Mouse (Mus musculus): ENCODE results near the gene Erg. TPM values are rescaled to one million over a fixed set of nuclear protein-coding genes. Genes with fewer than 3 reads are reported as not detected.
A peak's percentile ranks its signal among the peaks of the same experiment; 100 is the strongest.

Erg gene
- polyA plus RNA-seq, 1 experiment from 2014 or later: 1.7 TPM

GRCm38 (mm10) chr16:95382251-95382650, 204.1 kb downstream of the Erg start:
- Histone ChIP-seq H3K4me3 (replicated peaks; ENCODE audit: low read length) (no peak overlapping the region), H3K27ac (no peak overlapping the region), H3K4me2 (replicated peaks) (no peak overlapping the region), H3K27me3 (ENCODE audit: control insufficient read depth, insufficient read depth, low read length) (no peaks in the 10 kb centered on the region), H3K9ac (no peak overlapping the region), H3K9me3 (ENCODE audit: control insufficient read depth, low read length) (no peaks in the 10 kb centered on the region), H3K36me3 (replicated peaks; ENCODE audit: control insufficient read depth, insufficient read depth) (no peaks in the 10 kb centered on the region), H3K4me1 (replicated peaks; ENCODE audit: control insufficient read depth, insufficient read depth, low read length) (no peaks in the 10 kb centered on the region)
- 86% methylated on average over 5 of the region's 5 CpGs for WGBS
- ATAC-seq (ENCODE audit: low FRiP score): no peak
- DNase-seq (ENCODE audit: low spot score): no peak

DNA sequence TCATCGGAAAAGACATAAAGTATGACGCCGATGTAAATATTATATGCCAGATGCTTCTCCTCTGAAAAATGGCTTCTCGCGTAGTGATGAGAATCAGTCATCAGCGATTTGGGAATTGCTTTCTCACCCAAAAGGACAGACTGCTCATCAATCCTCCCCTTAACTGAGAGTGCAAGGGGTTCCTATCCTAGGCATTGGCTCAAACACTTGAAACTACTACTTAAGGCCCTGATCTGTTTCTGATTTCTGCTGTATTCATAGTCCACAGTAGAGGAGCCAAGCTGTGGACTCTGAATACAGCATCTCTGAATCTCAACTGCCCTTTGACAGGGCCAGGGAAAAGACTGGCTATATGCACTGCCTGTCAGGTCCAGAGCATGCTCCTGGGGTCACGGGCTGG, 209.6 kb downstream of the Erg start:
- Histone ChIP-seq H3K9ac (no peak overlapping the region), H3K9me3 (ENCODE audit: control insufficient read depth, low read length) (no peaks in the 10 kb centered on the region), H3K27me3 (ENCODE audit: control insufficient read depth, insufficient read depth, low read length) (no peaks in the 10 kb centered on the region), H3K36me3 (replicated peaks; ENCODE audit: control insufficient read depth, insufficient read depth) (no peaks in the 10 kb centered on the region), H3K4me1 (replicated peaks; ENCODE audit: control insufficient read depth, insufficient read depth, low read length) (no peaks in the 10 kb centered on the region; the same call in 1 of the 2 replicates), H3K4me2 (replicated peaks) (no peak overlapping the region), H3K4me3 (replicated peaks; ENCODE audit: low read length) (no peak overlapping the region), H3K27ac (0 out of 2 replicates have a peak overlapping the region, but pooled peaks have one; percentile 22)
- ATAC-seq (ENCODE audit: low FRiP score) (no peak), DNase-seq (ENCODE audit: low spot score) (no peak)
- WGBS: 73% methylated on average over 7 of the region's 7 CpGs

- H3K36me3 ChIP-seq (replicated peaks; ENCODE audit: control insufficient read depth, insufficient read depth): no peaks in the 10 kb centered on the region
- ATAC-seq (ENCODE audit: low FRiP score) (no peak), DNase-seq (ENCODE audit: low spot score) (no peak)
- H3K27me3 ChIP-seq (ENCODE audit: control insufficient read depth, insufficient read depth, low read length): no peaks in the 10 kb centered on the region
- no peaks in the 10 kb centered on the region for H3K9me3 ChIP-seq (ENCODE audit: control insufficient read depth, low read length)
- no peak overlapping the region for H3K9ac ChIP-seq
- H3K4me1 ChIP-seq (replicated peaks; ENCODE audit: control insufficient read depth, insufficient read depth, low read length): no peaks in the 10 kb centered on the region; the same call in 1 of the 2 replicates
- no peak overlapping the region for H3K4me2 ChIP-seq (replicated peaks)
- 0 out of 2 replicates have a peak overlapping the region, but pooled peaks have one; percentile 22 for H3K27ac ChIP-seq
- no peak overlapping the region for H3K4me3 ChIP-seq (replicated peaks; ENCODE audit: low read length)
- 57% methylated on average over 11 of the region's 11 CpGs for WGBS
Measured at GRCm38 (mm10) chr16:95376364-95376763, 210.0 kb downstream of the Erg start.

DNA sequence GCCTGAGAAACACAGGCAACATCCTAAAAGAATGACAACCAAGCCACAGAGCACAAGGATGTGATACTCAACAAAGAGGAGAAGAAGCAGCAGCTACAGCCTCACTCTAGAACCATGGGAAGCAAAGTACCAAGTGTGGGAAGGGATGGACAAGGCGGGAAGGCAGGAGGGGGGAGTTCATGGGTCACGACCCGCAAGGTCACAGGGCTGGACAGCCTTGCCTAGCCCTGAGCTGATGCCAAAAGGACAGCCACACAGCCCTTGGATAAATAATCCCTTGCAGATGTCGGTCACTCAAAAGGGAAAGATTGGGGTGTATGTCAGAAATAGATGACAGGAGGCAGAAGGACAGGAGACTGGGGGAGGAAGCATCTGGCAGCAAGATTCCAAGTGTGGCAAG, 211.7 kb downstream of the Erg start:
- no peak overlapping the region for H3K4me3 ChIP-seq (replicated peaks; ENCODE audit: low read length)
- H3K9me3 ChIP-seq (ENCODE audit: control insufficient read depth, low read length): no peaks in the 10 kb centered on the region
- H3K4me1 ChIP-seq (replicated peaks; ENCODE audit: control insufficient read depth, insufficient read depth, low read length): no peaks in the 10 kb centered on the region; the same call in 1 of the 2 replicates
- 73% methylated on average over 4 of the region's 4 CpGs for whole genome bisulfite sequencing
- H3K4me2 ChIP-seq (replicated peaks): no peak overlapping the region
- ATAC-seq (ENCODE audit: low FRiP score): no peak
- no peak for DNase-seq (ENCODE audit: low spot score)
- H3K27ac ChIP-seq: no peak overlapping the region
- no peak overlapping the region for H3K9ac ChIP-seq
- no peaks in the 10 kb centered on the region for H3K27me3 ChIP-seq (ENCODE audit: control insufficient read depth, insufficient read depth, low read length)
- H3K36me3 ChIP-seq (replicated peaks; ENCODE audit: control insufficient read depth, insufficient read depth): no peaks in the 10 kb centered on the region

GRCm38 (mm10) chr16:95372960-95373359, 213.4 kb downstream of the Erg start:
- no peak for DNase-seq (ENCODE audit: low spot score)
- Histone ChIP-seq H3K4me3 (replicated peaks; ENCODE audit: low read length) (no peak overlapping the region), H3K9me3 (ENCODE audit: control insufficient read depth, low read length) (no peaks in the 10 kb centered on the region), H3K27ac (no peak overlapping the region), H3K4me2 (replicated peaks) (no peak overlapping the region), H3K36me3 (replicated peaks; ENCODE audit: control insufficient read depth, insufficient read depth) (no peaks in the 10 kb centered on the region), H3K27me3 (ENCODE audit: control insufficient read depth, insufficient read depth, low read length) (no peaks in the 10 kb centered on the region), H3K9ac (no peak overlapping the region), H3K4me1 (replicated peaks; ENCODE audit: control insufficient read depth, insufficient read depth, low read length) (no peaks in the 10 kb centered on the region; the same call in none of the 2 replicates)
- no peak for ATAC-seq (ENCODE audit: low FRiP score)
- WGBS: 86% methylated on average over 9 of the region's 9 CpGs

DNA sequence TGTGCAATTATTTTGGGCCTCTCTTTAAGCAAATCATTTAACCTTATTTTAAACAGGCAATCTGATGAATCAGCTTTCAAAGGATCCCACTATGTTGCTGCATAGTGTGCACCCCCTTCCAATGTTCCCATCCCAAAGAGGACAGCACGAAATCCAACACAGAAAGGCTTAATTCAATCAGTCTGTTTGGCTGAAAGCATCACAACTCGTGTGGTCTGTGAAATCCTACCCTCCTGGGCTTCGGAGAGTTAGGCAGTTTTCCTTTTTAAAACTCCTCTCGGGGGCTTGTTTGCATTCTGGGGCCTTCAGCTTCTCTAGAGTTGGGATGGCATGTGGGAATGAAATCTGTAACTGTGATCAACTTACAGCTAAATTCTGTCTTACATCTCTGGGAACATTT, 214.7 kb downstream of the Erg start:
- Histone ChIP-seq H3K27me3 (ENCODE audit: control insufficient read depth, insufficient read depth, low read length) (no peaks in the 10 kb centered on the region), H3K9me3 (ENCODE audit: control insufficient read depth, low read length) (no peaks in the 10 kb centered on the region), H3K4me2 (replicated peaks) (no peak overlapping the region), H3K9ac (no peak overlapping the region), H3K27ac (no peak overlapping the region), H3K4me3 (replicated peaks; ENCODE audit: low read length) (no peak overlapping the region), H3K36me3 (replicated peaks; ENCODE audit: control insufficient read depth, insufficient read depth) (no peaks in the 10 kb centered on the region), H3K4me1 (replicated peaks; ENCODE audit: control insufficient read depth, insufficient read depth, low read length) (no peaks in the 10 kb centered on the region; the same call in none of the 2 replicates)
- WGBS: 69% methylated on average over 4 of the region's 4 CpGs
- DNase-seq (ENCODE audit: low spot score) (no peak), ATAC-seq (ENCODE audit: low FRiP score) (no peak)

DNA sequence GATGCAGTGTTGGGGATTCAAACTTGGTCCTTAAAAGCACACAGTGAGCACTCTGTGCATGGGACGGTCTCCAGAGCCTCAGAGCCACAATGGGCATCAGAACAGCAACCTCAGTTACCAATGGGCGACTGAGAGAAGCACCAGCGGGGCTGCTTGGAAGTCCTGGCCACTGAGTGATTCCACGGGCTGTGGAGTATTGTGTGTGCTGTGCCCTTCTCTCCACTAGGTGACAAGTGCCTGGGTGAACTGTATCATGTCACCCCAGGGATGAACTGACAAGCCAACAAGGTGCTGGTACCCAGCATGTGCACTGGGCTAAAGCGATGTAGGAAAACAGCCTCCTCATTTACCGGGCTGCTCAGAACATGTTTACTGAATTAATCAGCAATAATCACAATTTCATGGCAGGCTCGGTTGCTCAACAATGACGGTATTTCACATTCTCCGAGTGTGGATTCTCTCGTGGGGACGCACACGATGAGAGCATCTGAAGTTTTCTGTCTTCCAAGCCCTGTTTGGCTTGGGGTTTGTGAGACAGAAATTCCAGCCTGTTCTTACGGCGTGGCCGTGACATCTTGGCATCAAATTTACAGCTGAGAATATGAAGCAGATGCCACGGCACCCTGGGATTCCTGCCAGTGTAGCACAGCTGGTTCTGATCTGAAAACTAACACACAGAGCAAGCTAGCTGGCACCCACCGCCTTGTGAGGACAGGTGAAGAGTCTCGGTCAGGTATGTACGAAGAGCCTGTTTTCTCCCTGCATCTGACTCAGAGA, 219.2 kb downstream of the Erg start:
- 65% methylated on average over 19 of the region's 19 CpGs for WGBS

DNA sequence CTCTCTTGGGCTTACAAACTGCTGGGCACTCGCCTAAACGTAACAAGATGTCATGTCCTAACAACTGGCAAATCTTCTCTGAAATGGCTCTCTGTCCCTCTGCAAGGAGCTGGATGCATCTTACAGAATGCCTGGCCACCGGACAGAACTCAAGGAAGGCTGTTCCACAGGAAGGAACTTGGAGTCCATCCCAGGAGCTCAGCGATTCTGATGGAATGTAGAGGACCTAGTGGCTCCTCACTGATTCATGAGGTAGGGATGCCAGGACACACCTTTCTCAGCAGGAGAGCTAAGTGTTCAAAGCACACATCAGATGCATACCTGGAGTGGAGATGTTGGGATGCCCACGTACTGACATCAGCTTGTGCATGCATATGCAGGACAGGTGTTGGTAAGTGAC, 221.2 kb downstream of the Erg start:
- H3K9me3 ChIP-seq (ENCODE audit: control insufficient read depth, low read length): no peaks in the 10 kb centered on the region
- no peak overlapping the region for H3K4me3 ChIP-seq (replicated peaks; ENCODE audit: low read length)
- ATAC-seq (ENCODE audit: low FRiP score) (no peak), DNase-seq (ENCODE audit: low spot score) (no peak)
- H3K4me1 ChIP-seq (replicated peaks; ENCODE audit: control insufficient read depth, insufficient read depth, low read length): no peaks in the 10 kb centered on the region; the same call in 1 of the 2 replicates
- no peaks in the 10 kb centered on the region for H3K27me3 ChIP-seq (ENCODE audit: control insufficient read depth, insufficient read depth, low read length)
- 92% methylated on average over 5 of the region's 5 CpGs for whole genome bisulfite sequencing
- H3K4me2 ChIP-seq (replicated peaks): no peak overlapping the region
- no peaks in the 10 kb centered on the region for H3K36me3 ChIP-seq (replicated peaks; ENCODE audit: control insufficient read depth, insufficient read depth)
- H3K27ac ChIP-seq: no peak overlapping the region
- H3K9ac ChIP-seq: no peak overlapping the region

More for the DNA sequence above, 219.2 kb downstream of the Erg start:
- Histone ChIP-seq H3K9me3 (ENCODE audit: control insufficient read depth, low read length) (no peaks in the 10 kb centered on the region), H3K4me1 (replicated peaks; ENCODE audit: control insufficient read depth, insufficient read depth, low read length) (no peaks in the 10 kb centered on the region; the same call in 1 of the 2 replicates), H3K27ac (no peak overlapping the region), H3K4me2 (replicated peaks) (no peak overlapping the region), H3K36me3 (replicated peaks; ENCODE audit: control insufficient read depth, insufficient read depth) (no peaks in the 10 kb centered on the region), H3K4me3 (replicated peaks; ENCODE audit: low read length) (no peak overlapping the region), H3K27me3 (ENCODE audit: control insufficient read depth, insufficient read depth, low read length) (no peaks in the 10 kb centered on the region), H3K9ac (no peak overlapping the region)
- DNase-seq (ENCODE audit: low spot score) (no peak), ATAC-seq (ENCODE audit: low FRiP score) (no peak)

DNA sequence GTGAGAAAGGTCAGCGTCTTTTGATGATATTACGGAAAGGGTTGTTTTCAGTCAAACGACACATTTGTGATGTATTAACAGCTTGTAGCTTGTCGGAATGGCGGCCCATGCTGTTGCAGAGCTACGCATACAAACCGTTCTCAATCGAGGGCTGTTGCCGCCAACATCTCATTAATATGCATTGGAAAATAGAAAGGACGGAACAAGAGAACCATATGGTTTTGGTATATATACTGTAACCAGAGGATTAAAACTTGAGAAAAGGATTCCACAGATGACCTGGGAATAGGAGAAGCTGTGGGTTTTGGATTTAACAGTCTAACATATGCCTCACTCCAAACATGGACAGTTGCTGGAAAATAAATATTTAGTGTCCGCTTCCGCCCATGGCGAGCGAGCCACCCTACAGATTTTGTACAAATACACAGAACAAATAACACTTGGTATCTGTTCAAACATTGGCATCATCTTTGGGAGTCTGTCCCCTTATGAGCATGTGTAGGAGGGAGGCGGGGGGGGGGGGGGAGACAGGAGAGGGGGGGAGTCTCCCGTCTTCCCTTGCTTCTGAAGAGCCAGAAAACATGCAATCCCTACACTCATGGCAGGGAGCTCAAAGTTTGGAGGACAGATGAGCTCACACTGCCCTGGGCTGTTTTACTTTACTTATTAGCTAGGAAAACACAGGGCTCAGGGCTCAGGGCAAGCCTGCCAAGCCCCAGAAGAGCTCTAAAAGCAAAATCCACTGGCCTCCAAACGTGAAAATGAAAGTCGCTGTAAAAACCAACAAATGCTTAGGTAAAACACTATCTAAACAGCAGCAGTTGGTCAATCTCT, 222.5 kb downstream of the Erg start:
- no peaks in the 10 kb centered on the region for H3K9me3 ChIP-seq (ENCODE audit: control insufficient read depth, low read length)
- ATAC-seq (ENCODE audit: low FRiP score) (no peak), DNase-seq (ENCODE audit: low spot score) (no peak)
- no peak overlapping the region for H3K4me3 ChIP-seq (replicated peaks; ENCODE audit: low read length)
- 65% methylated on average over 18 of the region's 18 CpGs for WGBS
- H3K36me3 ChIP-seq (replicated peaks; ENCODE audit: control insufficient read depth, insufficient read depth): no peaks in the 10 kb centered on the region
- H3K27me3 ChIP-seq (ENCODE audit: control insufficient read depth, insufficient read depth, low read length): no peaks in the 10 kb centered on the region
- H3K4me2 ChIP-seq (replicated peaks): no peak overlapping the region
- no peaks in the 10 kb centered on the region; the same call in 1 of the 2 replicates for H3K4me1 ChIP-seq (replicated peaks; ENCODE audit: control insufficient read depth, insufficient read depth, low read length)
- H3K27ac ChIP-seq: no peak overlapping the region
- H3K9ac ChIP-seq: no peak overlapping the region

All from hindbrain, embryonic 14.5 days (tissue).